Mouse (Mus musculus) activated CD4-positive, CD25-positive, alpha-beta regulatory T cell, adult 4 months (primary cell): ENCODE measurements around the gene Vmn2r68. TPM values are rescaled to one million over a fixed set of nuclear protein-coding genes. Genes with fewer than 3 reads are reported as not detected.

ENCODE experiments used
- ATAC-seq: one replicate; pipeline ENCODE4 v1.8.0; 2017
- polyA plus RNA-seq, 2 experiments: library from polyadenylated mRNA; unstranded; fragments of 100-300 nt; shearing (Covaris generic); gene quantifications; one replicate each; pipeline ENCODE4 v1.2.1; 2017

The Vmn2r68 gene
- polyA plus RNA-seq, result under 1 TPM in 1 of 2 experiments, not detected in 1; 0.11 TPM

GRCm38 (mm10) chr7:85237683-85238082, at the start of gene Vmn2r68:
TSS of gene Vmn2r68 (minus strand) at chr7:85237783.
- no peak for ATAC-seq

Other genes starting within 250 kb of the Vmn2r68 start
- gene Vmn2r66, start 225.5 kb downstream of the Vmn2r68 start, polyA plus RNA-seq, result not detected
- not detected for gene Vmn2r67, start 81.8 kb downstream of the Vmn2r68 start, polyA plus RNA-seq
- gene Vmn2r69, start 178.1 kb upstream of the Vmn2r68 start, polyA plus RNA-seq, result under 1 TPM in 1 of 2 experiments, not detected in 1; 0.04 TPM